Mouse (Mus musculus): ENCODE results near the gene Phactr4. TPM values are rescaled to one million over a fixed set of nuclear protein-coding genes. Genes with fewer than 3 reads are reported as not detected.
"Not testable (repeated sequence)": the region's sequence is repeated elsewhere in the genome, so short reads cannot be mapped to it uniquely, and the experiment has no call there.

Gene Phactr4
- total RNA-seq, 2 experiments from 2014 or later: 7.7 to 8.5 TPM

GRCm38 (mm10) chr4:132420471-132420870 lies 1.8 kb downstream of the Phactr4 start:
- intact Hi-C loops (cut with DNase I): loop anchor here (5.0 kb wide), 1 partner anchor 92 kb away; the partner anchor contains the start of gene Sesn2
- DNase-seq (ENCODE audit: extremely low spot score in 1 of 2, low spot score in 2 of 2): no peak

GRCm38 (mm10) chr4:132415966-132416365 lies 6.3 kb downstream of the Phactr4 start:
- DNase-seq (ENCODE audit: extremely low spot score in 1 of 2, low spot score in 2 of 2): no peak
- intact Hi-C loops (cut with DNase I): loop anchor here (10.0 kb wide), 1 partner anchor 141 kb away; the partner anchor contains the start of gene Taf12

GRCm38 (mm10) chr4:132413257-132413656 lies 9.0 kb downstream of the Phactr4 start:
- intact Hi-C loops (cut with DNase I): loop anchor here (10.0 kb wide), 1 partner anchor 138 kb away; the partner anchor contains the start of gene Taf12

GRCm38 (mm10) chr4:132411322-132412094 lies 10.8 kb downstream of the Phactr4 start:
- peak in 1 of 2 experiments; percentile 41 for DNase-seq (ENCODE audit: extremely low spot score in 1 of 2, low spot score in 2 of 2)
- intact Hi-C loops (cut with DNase I): loop anchor here (10.0 kb wide), 1 partner anchor 137 kb away; the partner anchor contains the start of gene Taf12

More at GRCm38 (mm10) chr4:132413257-132413656, 9.0 kb downstream of the Phactr4 start:
- not testable (repeated sequence) for DNase-seq (ENCODE audit: extremely low spot score in 1 of 2, low spot score in 2 of 2)

- no peak for DNase-seq (ENCODE audit: extremely low spot score in 1 of 2, low spot score in 2 of 2)
- intact Hi-C loops (cut with DNase I): loop anchor here (10.0 kb wide), 1 partner anchor 135 kb away; the partner anchor contains the start of gene Taf12
Observed at GRCm38 (mm10) chr4:132409587-132410229, 12.6 kb downstream of the Phactr4 start.

GRCm38 (mm10) chr4:132406393-132407189 lies 15.7 kb downstream of the Phactr4 start:
- intact Hi-C loops (cut with DNase I): no loop called here
- no peak for DNase-seq (ENCODE audit: extremely low spot score in 1 of 2, low spot score in 2 of 2)

GRCm38 (mm10) chr4:132404588-132404987 lies 17.7 kb downstream of the Phactr4 start:
- intact Hi-C loops (cut with DNase I): no loop called here
- no peak for DNase-seq (ENCODE audit: extremely low spot score in 1 of 2, low spot score in 2 of 2)

GRCm38 (mm10) chr4:132403063-132403660 lies 19.1 kb downstream of the Phactr4 start:
- no peak for DNase-seq (ENCODE audit: extremely low spot score in 1 of 2, low spot score in 2 of 2)
- intact Hi-C loops (cut with DNase I): no loop called here

- DNase-seq (ENCODE audit: extremely low spot score in 1 of 2, low spot score in 2 of 2): no peak
- intact Hi-C loops (cut with DNase I): no loop called here
Observed at GRCm38 (mm10) chr4:132401016-132401415, 21.3 kb downstream of the Phactr4 start.

GRCm38 (mm10) chr4:132398863-132399262 lies 23.4 kb downstream of the Phactr4 start:
- no peak for DNase-seq (ENCODE audit: extremely low spot score in 1 of 2, low spot score in 2 of 2)
- intact Hi-C loops (cut with DNase I): no loop called here

GRCm38 (mm10) chr4:132398045-132398774 lies 24.1 kb downstream of the Phactr4 start:
- peak in 1 of 2 experiments; percentile 78 for DNase-seq (ENCODE audit: extremely low spot score in 1 of 2, low spot score in 2 of 2)
- intact Hi-C loops (cut with DNase I): no loop called here

GRCm38 (mm10) chr4:132397120-132397519 lies 25.2 kb downstream of the Phactr4 start:
- intact Hi-C loops (cut with DNase I): no loop called here
- no peak for DNase-seq (ENCODE audit: extremely low spot score in 1 of 2, low spot score in 2 of 2)

- DNase-seq (ENCODE audit: extremely low spot score in 1 of 2, low spot score in 2 of 2): no peak
- intact Hi-C loops (cut with DNase I): no loop called here
Observed at GRCm38 (mm10) chr4:132396251-132396650, 26.0 kb downstream of the Phactr4 start.

- no peak for DNase-seq (ENCODE audit: extremely low spot score in 1 of 2, low spot score in 2 of 2)
Observed at GRCm38 (mm10) chr4:132391063-132391740, 31.1 kb downstream of the Phactr4 start.

GRCm38 (mm10) chr4:132389302-132389701 lies 33.0 kb downstream of the Phactr4 start:
- DNase-seq (ENCODE audit: extremely low spot score in 1 of 2, low spot score in 2 of 2): no peak
- intact Hi-C loops (cut with DNase I): no loop called here

More at GRCm38 (mm10) chr4:132391063-132391740, 31.1 kb downstream of the Phactr4 start:
- intact Hi-C loops (cut with DNase I): no loop called here

- intact Hi-C loops (cut with DNase I): no loop called here
- peak in 1 of 2 experiments; percentile 47 for DNase-seq (ENCODE audit: extremely low spot score in 1 of 2, low spot score in 2 of 2)
Observed at GRCm38 (mm10) chr4:132387617-132388016, 34.7 kb downstream of the Phactr4 start.

- no peak for DNase-seq (ENCODE audit: extremely low spot score in 1 of 2, low spot score in 2 of 2)
- intact Hi-C loops (cut with DNase I): no loop called here
Observed at GRCm38 (mm10) chr4:132386846-132387245, 35.4 kb downstream of the Phactr4 start.
